In the genomic region with DNA sequence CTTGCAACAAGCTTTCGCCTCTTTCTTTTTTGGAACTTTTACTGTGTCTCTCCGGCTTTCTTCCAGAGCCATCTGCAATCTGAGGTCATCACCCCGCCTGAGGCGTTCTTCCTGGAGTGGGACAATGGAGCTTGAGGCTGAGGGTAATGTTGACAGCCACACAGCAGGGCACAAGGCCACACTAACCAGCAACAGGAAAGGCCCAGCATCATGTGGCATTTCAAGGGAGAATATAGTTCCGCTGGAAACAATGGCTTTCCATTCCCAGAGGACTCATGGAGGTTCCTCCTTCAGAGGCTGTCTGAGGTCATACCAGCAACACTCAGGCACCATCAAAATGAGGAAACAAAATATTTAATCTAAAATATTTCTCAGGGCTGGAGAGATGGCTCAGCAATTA, we compare ENCODE assay signal across 11 mouse cellular contexts. TPM values are rescaled to one million over a fixed set of nuclear protein-coding genes. Genes with fewer than 3 reads are reported as not detected.
A peak's percentile ranks its signal among the peaks of the same experiment; 100 is the strongest.
DNase-seq lines count a peak whose midpoint lies in the region; ATAC-seq and TF ChIP-seq lines count a peak whose summit lies in the region.
"Had no signal": no experiment of that assay in that cellular context is flagged by ENCODE, and none has a peak within 500 bp of the region (broad histone marks: within the 10 kb centered on the region; RNA-seq: fewer than 3 reads in every experiment).

No protein-coding gene starts in this region.

- H3K4me1 ChIP-seq in liver, embryonic 16.5 days (ENCODE audit: control insufficient read depth, low read depth, low read length) = no peaks in the 10 kb centered on the region
- H3K4me1 ChIP-seq in liver, embryonic 12.5 days = 0 out of 2 replicates have a peak, but pooled peaks cover 3% of the 10 kb centered on the region
- H3K4me1 ChIP-seq in olfactory bulb, adult 2 months (ENCODE audit: control insufficient read depth, insufficient read depth, low read length) = peaks cover 17% of the 10 kb centered on the region

- H3K36me3 ChIP-seq in liver, embryonic 16.5 days (ENCODE audit: control insufficient read depth, insufficient read depth) = no peaks in the 10 kb centered on the region
- no peaks in the 10 kb centered on the region for H3K36me3 ChIP-seq in liver, embryonic 12.5 days

- H3K4me3 ChIP-seq in liver, embryonic 16.5 days (ENCODE audit: low read depth, low read length) = no peak overlapping the region
- no peak overlapping the region for H3K4me3 ChIP-seq in liver, embryonic 12.5 days
- no peak overlapping the region for H3K4me3 ChIP-seq in olfactory bulb, adult 2 months (ENCODE audit: insufficient read depth, low read depth, low read length)

- H3K27me3 ChIP-seq in liver, embryonic 16.5 days (ENCODE audit: control insufficient read depth, insufficient read depth, low read depth, low read length) = no peaks in the 10 kb centered on the region
- 0 out of 2 replicates have a peak, but pooled peaks cover 6% of the 10 kb centered on the region for H3K27me3 ChIP-seq in liver, embryonic 12.5 days (replicated peaks)

- no peak overlapping the region for H3K4me2 ChIP-seq in liver, embryonic 16.5 days (ENCODE audit: low read depth, low read length)
- H3K4me2 ChIP-seq in liver, embryonic 12.5 days = no peak overlapping the region

- DNase-seq in embryo, embryonic 9.5 days (ENCODE audit: extremely low spot score) = peak; percentile 28
- DNase-seq in kidney, adult 9 months = peak; percentile 72
- no peak for DNase-seq in left cerebral cortex, postnatal 14 days (ENCODE audit: low spot score in 2 of 2)
- no peak for DNase-seq in right cerebral cortex, postnatal 14 days
- DNase-seq in urinary bladder, adult 2 months (ENCODE audit: low spot score) = no peak
- DNase-seq: cerebellum, postnatal 14 days had no signal

- no peak for TF ChIP-seq POLR2A in olfactory bulb, adult 2 months (IDR thresholded peaks at IDR 0.05; ENCODE audit: insufficient read depth, low read depth, low read length)

- intact Hi-C loops in left cerebral cortex, postnatal 14 days (cut with DNase I) = no loop called here

- H3K9me3 ChIP-seq in liver, embryonic 16.5 days (replicated peaks; ENCODE audit: control insufficient read depth, low read length) = no peaks in the 10 kb centered on the region
- no peaks in the 10 kb centered on the region for H3K9me3 ChIP-seq in liver, embryonic 12.5 days (replicated peaks)

- H3K9ac ChIP-seq in liver, embryonic 16.5 days (ENCODE audit: low read depth, low read length) = no peak overlapping the region
- H3K9ac ChIP-seq in liver, embryonic 12.5 days = no peak overlapping the region
- H3K9ac ChIP-seq: liver, embryonic 14.5 days had no signal

- peak; percentile 47; the same call in 1 of the 2 replicates for ATAC-seq in liver, embryonic 16.5 days (ENCODE audit: low read depth)
- ATAC-seq in liver, embryonic 12.5 days = no peak

- no peak overlapping the region for H3K27ac ChIP-seq in liver, embryonic 16.5 days (ENCODE audit: low read length)
- no peak overlapping the region for H3K27ac ChIP-seq in liver, embryonic 12.5 days
- H3K27ac ChIP-seq in olfactory bulb, adult 2 months (ENCODE audit: insufficient read depth, low read depth, low read length) = peak overlapping the region; percentile 32
- H3K27ac ChIP-seq: liver, embryonic 14.5 days had no signal

- TF ChIP-seq CTCF in olfactory bulb, adult 2 months (IDR thresholded peaks at IDR 0.05; ENCODE audit: insufficient read depth, low read depth, low read length) = no peak

- WGBS in liver, embryonic 16.5 days (ENCODE audit: insufficient replicate concordance) = 47% methylated on average over 5 of the region's 5 CpGs
- WGBS in liver, embryonic 12.5 days (ENCODE audit: insufficient replicate concordance) = 41% methylated on average over 5 of the region's 5 CpGs
- 87% methylated on average over 5 of the region's 5 CpGs for WGBS in olfactory bulb, adult 2 months

RNA-seq across cellular contexts. Expression of a gene that starts 28.6 kb away (rescaled TPM):
- 1.2 and 1.3 TPM in 2 replicates for polyA plus RNA-seq in liver, embryonic 16.5 days (2015; fragmentation: Nextera tagmentation; extraction: Ambion mirVana)
- polyA plus RNA-seq in liver, embryonic 12.5 days (2016; fragmentation: Nextera tagmentation; extraction: Ambion mirVana) = 4.8 TPM in 2 replicates
- polyA plus RNA-seq in olfactory bulb, adult 2 months (2012; ENCODE audit: insufficient read depth, insufficient read length, low replicate concordance, missing spikeins) = not detected in 2 replicates
- 10 to 100 TPM; 38.0 to 44.1 TPM for total RNA-seq in left cerebral cortex, postnatal 14 days (2021)
- polyA plus RNA-seq in urinary bladder, adult 2 months (2012; rRNA removed) = 25.2 and 29.8 TPM in 2 replicates

RNA-seq across cellular contexts. Expression of a gene that starts 39.4 kb away (rescaled TPM):
- polyA plus RNA-seq in liver, embryonic 16.5 days (2015; fragmentation: Nextera tagmentation; extraction: Ambion mirVana) = 6.5 and 7.2 TPM in 2 replicates
- polyA plus RNA-seq in liver, embryonic 12.5 days (2016; fragmentation: Nextera tagmentation; extraction: Ambion mirVana) = 12.9 and 14.8 TPM in 2 replicates
- not detected in 2 replicates for polyA plus RNA-seq in olfactory bulb, adult 2 months (2012; ENCODE audit: insufficient read depth, insufficient read length, low replicate concordance, missing spikeins)
- total RNA-seq in left cerebral cortex, postnatal 14 days (2021) = 10 to 100 TPM; 30.5 to 32.4 TPM
- polyA plus RNA-seq in urinary bladder, adult 2 months (2012; rRNA removed) = 23.7 and 26.3 TPM in 2 replicates

RNA-seq across cellular contexts. Expression of a gene that starts 45.9 kb away (rescaled TPM):
- polyA plus RNA-seq in liver, embryonic 16.5 days (2015; fragmentation: Nextera tagmentation; extraction: Ambion mirVana) = 2.0 and 2.8 TPM in 2 replicates
- polyA plus RNA-seq in liver, embryonic 12.5 days (2016; fragmentation: Nextera tagmentation; extraction: Ambion mirVana) = 5.2 and 6.2 TPM in 2 replicates
- not detected in 2 replicates for polyA plus RNA-seq in olfactory bulb, adult 2 months (2012; ENCODE audit: insufficient read depth, insufficient read length, low replicate concordance, missing spikeins)
- total RNA-seq in left cerebral cortex, postnatal 14 days (2021) = 100 to 1,000 TPM; 115 TPM
- polyA plus RNA-seq in urinary bladder, adult 2 months (2012; rRNA removed) = 46.0 and 48.3 TPM in 2 replicates
- total RNA-seq: hematopoietic stem cell, adult 5-6 weeks had no signal

RNA-seq across cellular contexts. Expression of a gene that starts 48.3 kb away (rescaled TPM):
- 6.7 and 9.9 TPM in 2 replicates for polyA plus RNA-seq in liver, embryonic 16.5 days (2015; fragmentation: Nextera tagmentation; extraction: Ambion mirVana)
- polyA plus RNA-seq in liver, embryonic 12.5 days (2016; fragmentation: Nextera tagmentation; extraction: Ambion mirVana) = 11.0 and 16.3 TPM in 2 replicates
- not detected in 2 replicates for polyA plus RNA-seq in olfactory bulb, adult 2 months (2012; ENCODE audit: insufficient read depth, insufficient read length, low replicate concordance, missing spikeins)
- 10 to 100 TPM; 11.1 to 11.6 TPM for total RNA-seq in left cerebral cortex, postnatal 14 days (2021)
- polyA plus RNA-seq in urinary bladder, adult 2 months (2012; rRNA removed) = 196 and 207 TPM in 2 replicates
- total RNA-seq: hematopoietic stem cell, adult 5-6 weeks had no signal

Comparison
In these comparisons a context has a peak if more than half of its experiments do, and no peak if none do; other contexts are left out.
1. DNase-seq: peak in embryo, embryonic 9.5 days (single experiment) and kidney, adult 9 months (single experiment); none in left cerebral cortex, postnatal 14 days (0 of 2), right cerebral cortex, postnatal 14 days (single experiment) and urinary bladder, adult 2 months (single experiment).